Mouse (Mus musculus): Measurements from ENCODE around the gene Gp1bb.

Gp1bb gene

GRCm38 (mm10) chr16:18629390-18630231 lies 7.4 kb upstream of the Gp1bb start, which contains the start of gene Sept5:
TSS of gene Sept5 (minus strand) at chr16:18629954.
- in situ Hi-C loops (cut with MboI; ENCODE audit: unreplicated experiment in 2 of 2): no loop called here

GRCm38 (mm10) chr16:18628948-18629340 lies 6.7 kb upstream of the Gp1bb start:
- in situ Hi-C loops (cut with MboI; ENCODE audit: unreplicated experiment in 2 of 2): no loop called here

- in situ Hi-C loops (cut with MboI; ENCODE audit: unreplicated experiment in 2 of 2): no loop called here
These were observed 6.2 kb upstream of the Gp1bb start for GRCm38 (mm10) chr16:18628206-18628947.

GRCm38 (mm10) chr16:18627163-18627562 lies 5.0 kb upstream of the Gp1bb start:
- in situ Hi-C loops (cut with MboI; ENCODE audit: unreplicated experiment in 2 of 2): no loop called here

- in situ Hi-C loops (cut with MboI; ENCODE audit: unreplicated experiment in 2 of 2): no loop called here
These were observed 4.2 kb upstream of the Gp1bb start, which contains the start of gene Gm49601 for GRCm38 (mm10) chr16:18626376-18626878. TSS of gene Gm49601 (minus strand) at chr16:18626427.

GRCm38 (mm10) chr16:18625791-18626311 lies 3.6 kb upstream of the Gp1bb start:
- in situ Hi-C loops (cut with MboI; ENCODE audit: unreplicated experiment in 2 of 2): no loop called here

GRCm38 (mm10) chr16:18625097-18625496 lies 2.9 kb upstream of the Gp1bb start:
- in situ Hi-C loops (cut with MboI; ENCODE audit: unreplicated experiment in 2 of 2): no loop called here

GRCm38 (mm10) chr16:18624641-18625040 lies 2.4 kb upstream of the Gp1bb start:
- in situ Hi-C loops (cut with MboI; ENCODE audit: unreplicated experiment in 2 of 2): loop anchor here (25.0 kb wide), 3 partner anchors 487 to 587 kb away; partner anchors contain the start of gene Rtn4r (in 1 of the 2)

GRCm38 (mm10) chr16:18623751-18624540 lies 1.7 kb upstream of the Gp1bb start:
- in situ Hi-C loops (cut with MboI; ENCODE audit: unreplicated experiment in 2 of 2): loop anchor here (25.0 kb wide), 3 partner anchors 487 to 587 kb away; partner anchors contain the start of gene Rtn4r (in 1 of the 2)

- in situ Hi-C loops (cut with MboI; ENCODE audit: unreplicated experiment in 2 of 2): loop anchor here (25.0 kb wide), 3 partner anchors 486 to 586 kb away; partner anchors contain the start of gene Rtn4r (in 1 of the 2)
These were observed 930 bp upstream of the Gp1bb start for GRCm38 (mm10) chr16:18622916-18623750.

GRCm38 (mm10) chr16:18621362-18622001 lies 721 bp downstream of the Gp1bb start:
- in situ Hi-C loops (cut with MboI; ENCODE audit: unreplicated experiment in 2 of 2): loop anchor here (25.0 kb wide), 3 partner anchors 484 to 584 kb away; partner anchors contain the start of gene Rtn4r (in 1 of the 2)

GRCm38 (mm10) chr16:18620601-18621361 lies 1.4 kb downstream of the Gp1bb start:
- in situ Hi-C loops (cut with MboI; ENCODE audit: unreplicated experiment in 2 of 2): loop anchor here (25.0 kb wide), 3 partner anchors 483 to 583 kb away; partner anchors contain the start of gene Rtn4r (in 1 of the 2)

- in situ Hi-C loops (cut with MboI; ENCODE audit: unreplicated experiment in 2 of 2): loop anchor here (25.0 kb wide), 3 partner anchors 483 to 583 kb away; partner anchors contain the start of gene Rtn4r (in 1 of the 2)
These were observed 2.0 kb downstream of the Gp1bb start for GRCm38 (mm10) chr16:18620201-18620600.

GRCm38 (mm10) chr16:18619110-18619509 lies 3.1 kb downstream of the Gp1bb start:
- in situ Hi-C loops (cut with MboI; ENCODE audit: unreplicated experiment in 2 of 2): loop anchor here (5.0 to 25.0 kb wide), 5 partner anchors 177 to 582 kb away; partner anchors contain the start of gene Rtn4r (in 1 of the 2)

- in situ Hi-C loops (cut with MboI; ENCODE audit: unreplicated experiment in 2 of 2): loop anchor here (5.0 to 25.0 kb wide), 5 partner anchors 176 to 581 kb away; partner anchors contain the start of gene Rtn4r (in 1 of the 2)
These were observed 3.9 kb downstream of the Gp1bb start for GRCm38 (mm10) chr16:18618297-18618696.

GRCm38 (mm10) chr16:18617370-18618065 lies 4.7 kb downstream of the Gp1bb start:
- in situ Hi-C loops (cut with MboI; ENCODE audit: unreplicated experiment in 2 of 2): loop anchor here (5.0 to 25.0 kb wide), 5 partner anchors 175 to 580 kb away; partner anchors contain the start of gene Rtn4r (in 1 of the 2)

- in situ Hi-C loops (cut with MboI; ENCODE audit: unreplicated experiment in 2 of 2): loop anchor here (5.0 to 25.0 kb wide), 6 partner anchors 261 to 576 kb away; partner anchors contain the start of gene Rtn4r (in 1 of the 2)
These were observed 8.9 kb downstream of the Gp1bb start for GRCm38 (mm10) chr16:18613301-18613700.

All from v-Abl transformed pro-B cells (cell line).